Mouse (Mus musculus) liver, embryonic 12.5 days (tissue): ENCODE data around the gene Cep164. TPM values are rescaled to one million over a fixed set of nuclear protein-coding genes. Genes with fewer than 3 reads are reported as not detected.

Experiments
- ATAC-seq: fragments of 200-750 bp; cut with Nextera tagmentation; 2 replicates; pipeline ENCODE4 v1.8.0; 2017; ENCODE audit warnings: moderate number of reproducible peaks, mild to moderate bottlenecking, moderate library complexity
- H3K27ac ChIP-seq: fragments of 300-500 bp; sonication (generic); 2 replicates; pipeline ENCODE4 v1.5.1; 2016; ENCODE audit warnings: mild to moderate bottlenecking
- H3K27me3 ChIP-seq: fragments of 300-500 bp; sonication (generic); replicated peaks from 2 replicates; pipeline ENCODE4 v1.6.1; 2016; ENCODE audit warnings: mild to moderate bottlenecking, moderate library complexity
- H3K36me3 ChIP-seq: fragments of 300-500 bp; sonication (generic); 2 replicates; pipeline ENCODE4 v1.6.1; 2016; ENCODE audit warnings: mild to moderate bottlenecking, moderate library complexity
- H3K4me1 ChIP-seq: fragments of 300-500 bp; sonication (generic); 2 replicates; pipeline ENCODE4 v1.6.1; 2016
- H3K4me2 ChIP-seq: fragments of 300-500 bp; sonication (generic); 2 replicates; pipeline ENCODE4 v1.6.1; 2016; ENCODE audit warnings: mild to moderate bottlenecking, moderate library complexity
- H3K4me3 ChIP-seq: fragments of 300-500 bp; sonication (generic); 2 replicates; pipeline ENCODE4 v1.5.1; 2016; ENCODE audit warnings: mild to moderate bottlenecking, moderate library complexity
- H3K9ac ChIP-seq: fragments of 300-500 bp; sonication (generic); 2 replicates; pipeline ENCODE4 v1.6.1; 2016; ENCODE audit warnings: mild to moderate bottlenecking, moderate library complexity
- H3K9me3 ChIP-seq: fragments of 300-500 bp; sonication (generic); replicated peaks from 2 replicates; pipeline ENCODE4 v1.6.1; 2016; ENCODE audit warnings: mild to moderate bottlenecking, moderate library complexity
- WGBS: fragments of 180-500 bp; shearing (Covaris S2); methylation state at CpG from one replicate; pipeline ENCODE4 v1.1.7; 2016; ENCODE audit not compliant: insufficient replicate concordance; 5-methylcytosine and 5-hydroxymethylcytosine counted together
- polyA plus RNA-seq: library from polyadenylated mRNA; unstranded; fragments of >200 nt; fragmentation: Nextera tagmentation; extraction: Ambion mirVana; gene quantifications from 2 replicates; pipeline ENCODE4 v1.2.1, GENCODE M21; 2016

Gene Cep164
- polyA plus RNA-seq, 1 experiment from 2014 or later = 6.2 TPM

GRCm38 (mm10) chr9:45803070-45803774, 25.3 kb downstream of the Cep164 start:
- 59% methylated on average over 21 of the region's 21 CpGs for WGBS
- H3K4me1 ChIP-seq = peaks cover 33% of the 10 kb centered on the region
- peak; percentile 95 for ATAC-seq
- peaks cover 37% of the 10 kb centered on the region for H3K36me3 ChIP-seq
- H3K27me3 ChIP-seq = 0 out of 2 replicates have a peak, but pooled peaks cover 4% of the 10 kb centered on the region
- peak overlapping the region; percentile 90 for H3K27ac ChIP-seq
- H3K9ac ChIP-seq = peak overlapping the region; percentile 40; the same call in 1 of the 2 replicates
- H3K4me2 ChIP-seq = peak overlapping the region; percentile 62
- peak overlapping the region; percentile 18 for H3K4me3 ChIP-seq
- H3K9me3 ChIP-seq = no peaks in the 10 kb centered on the region

GRCm38 (mm10) chr9:45799402-45799801, 29.1 kb downstream of the Cep164 start:
- WGBS = 81% methylated on average over 8 of the region's 8 CpGs
- H3K9me3 ChIP-seq = no peaks in the 10 kb centered on the region
- H3K4me3 ChIP-seq = no peak overlapping the region
- no peak overlapping the region for H3K27ac ChIP-seq
- ATAC-seq = no peak
- peaks cover 17% of the 10 kb centered on the region for H3K36me3 ChIP-seq
- no peak overlapping the region for H3K9ac ChIP-seq
- no peak overlapping the region for H3K4me2 ChIP-seq
- H3K4me1 ChIP-seq = peaks cover 42% of the 10 kb centered on the region
- H3K27me3 ChIP-seq = 0 out of 2 replicates have a peak, but pooled peaks cover 3% of the 10 kb centered on the region

DNA sequence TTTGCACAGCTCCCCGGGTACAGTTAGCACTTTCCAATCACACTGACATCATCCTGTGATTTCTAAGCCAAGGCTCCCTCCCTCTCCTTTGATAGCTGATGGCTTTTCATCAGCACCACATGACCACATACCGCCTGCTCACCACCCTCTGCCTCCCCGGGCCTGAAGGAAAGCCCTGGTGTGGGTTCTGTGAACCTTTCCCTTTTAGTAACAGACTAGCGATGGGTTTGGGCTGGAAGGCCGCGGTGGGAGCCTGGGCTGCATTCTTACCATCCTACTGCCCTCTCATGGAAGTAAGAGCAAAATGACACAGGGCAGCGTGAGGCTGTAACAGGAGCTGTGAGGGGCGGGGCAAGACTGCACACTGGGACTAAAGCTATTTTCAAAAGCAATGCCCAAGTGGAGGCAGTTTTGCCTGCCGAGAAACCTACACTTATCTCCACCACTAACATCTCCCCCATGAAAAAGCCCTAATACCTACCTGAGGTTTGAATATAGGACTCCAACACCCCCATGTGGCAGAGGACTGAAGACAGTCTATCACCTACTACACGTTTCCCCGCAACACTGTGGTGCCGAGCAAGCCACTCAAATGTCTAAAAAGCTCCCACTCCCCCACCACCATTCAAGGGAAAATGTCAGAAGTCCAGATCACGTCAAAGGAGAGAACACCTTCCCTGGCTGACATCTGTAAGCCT, 29.9 kb downstream of the Cep164 start:
- 35% methylated on average over 13 of the region's 13 CpGs for WGBS
- no peak overlapping the region for H3K4me3 ChIP-seq
- no peaks in the 10 kb centered on the region for H3K9me3 ChIP-seq
- 0 out of 2 replicates have a peak, but pooled peaks cover 3% of the 10 kb centered on the region for H3K27me3 ChIP-seq
- H3K27ac ChIP-seq = no peak overlapping the region
- ATAC-seq = no peak
- H3K9ac ChIP-seq = no peak overlapping the region
- H3K36me3 ChIP-seq = peaks cover 14% of the 10 kb centered on the region
- H3K4me2 ChIP-seq = no peak overlapping the region
- peaks cover 34% of the 10 kb centered on the region for H3K4me1 ChIP-seq

DNA sequence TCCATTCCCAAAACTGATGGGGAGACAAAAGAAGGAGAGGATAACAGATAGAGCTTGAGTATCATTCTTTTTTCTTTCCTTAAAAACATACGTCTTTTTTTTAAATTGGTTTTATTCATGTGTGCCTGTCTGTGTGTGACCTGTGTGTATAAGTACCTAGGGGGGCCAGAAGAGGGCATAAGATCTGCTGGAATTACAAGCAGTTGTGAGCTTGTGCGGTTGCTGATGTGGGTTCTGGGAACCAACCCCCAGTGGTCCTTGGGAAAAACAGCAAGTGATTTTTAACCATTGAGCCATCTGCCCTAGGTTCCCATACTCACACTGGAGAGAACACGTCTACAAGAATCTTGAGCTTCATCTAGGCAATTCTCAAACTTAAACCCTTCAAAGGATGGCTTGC, 31.2 kb downstream of the Cep164 start:
- Histone ChIP-seq H3K4me1 (peaks cover 21% of the 10 kb centered on the region), H3K27me3 (0 out of 2 replicates have a peak, but pooled peaks cover 3% of the 10 kb centered on the region), H3K9ac (no peak overlapping the region), H3K36me3 (peaks cover 14% of the 10 kb centered on the region), H3K4me2 (no peak overlapping the region), H3K27ac (no peak overlapping the region), H3K4me3 (no peak overlapping the region), H3K9me3 (no peaks in the 10 kb centered on the region)
- 71% methylated on average over 3 of the region's 3 CpGs for WGBS
- no peak for ATAC-seq

GRCm38 (mm10) chr9:45795722-45796121, 32.8 kb downstream of the Cep164 start:
- ATAC-seq = no peak
- Histone ChIP-seq H3K27ac (no peak overlapping the region), H3K4me3 (no peak overlapping the region), H3K27me3 (0 out of 2 replicates have a peak, but pooled peaks cover 3% of the 10 kb centered on the region), H3K4me2 (no peak overlapping the region), H3K36me3 (0 out of 2 replicates have a peak, but pooled peaks cover 4% of the 10 kb centered on the region), H3K9me3 (no peaks in the 10 kb centered on the region), H3K4me1 (peaks cover 18% of the 10 kb centered on the region), H3K9ac (no peak overlapping the region)
- 67% methylated on average over 5 of the region's 5 CpGs for WGBS

GRCm38 (mm10) chr9:45793697-45794096, 34.8 kb downstream of the Cep164 start:
- no peak for ATAC-seq
- WGBS = 75% methylated on average over 6 of the region's 6 CpGs
- H3K27ac ChIP-seq = no peak overlapping the region
- H3K4me1 ChIP-seq = peaks cover 17% of the 10 kb centered on the region
- no peak overlapping the region for H3K4me2 ChIP-seq
- no peak overlapping the region for H3K4me3 ChIP-seq
- no peak overlapping the region for H3K9ac ChIP-seq
- H3K27me3 ChIP-seq = 0 out of 2 replicates have a peak, but pooled peaks cover 3% of the 10 kb centered on the region
- H3K9me3 ChIP-seq = no peaks in the 10 kb centered on the region
- H3K36me3 ChIP-seq = 0 out of 2 replicates have a peak, but pooled peaks cover 4% of the 10 kb centered on the region

DNA sequence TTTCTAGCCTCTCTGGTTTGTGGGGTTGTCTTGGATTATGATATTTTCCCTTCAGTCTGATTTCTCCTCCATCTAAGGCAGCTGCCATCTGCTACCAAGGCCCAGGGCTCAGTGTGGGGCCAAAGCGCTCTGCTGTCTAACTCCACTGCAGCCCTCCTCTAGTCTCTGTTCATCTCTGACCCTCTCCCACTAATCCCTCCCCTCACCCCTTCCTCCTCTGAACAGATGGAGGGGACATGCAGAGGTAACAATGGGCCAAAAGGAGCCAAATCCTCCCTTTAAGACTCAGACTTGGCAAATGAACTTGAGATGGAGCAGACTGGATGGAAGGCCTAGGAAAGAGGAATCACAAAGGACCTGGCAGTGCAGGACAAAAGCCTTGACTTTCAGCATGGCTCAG, 36.3 kb downstream of the Cep164 start:
- H3K27ac ChIP-seq = no peak overlapping the region
- no peak for ATAC-seq
- WGBS = 91% methylated on average over 1 of the region's 1 CpGs

GRCm38 (mm10) chr9:45791456-45792142, 36.9 kb downstream of the Cep164 start:
- no peak overlapping the region for H3K9ac ChIP-seq
- no peak overlapping the region for H3K4me3 ChIP-seq
- no peak overlapping the region for H3K4me2 ChIP-seq
- H3K4me1 ChIP-seq = peaks cover 28% of the 10 kb centered on the region
- H3K27me3 ChIP-seq = no peaks in the 10 kb centered on the region
- 0 out of 2 replicates have a peak, but pooled peaks cover 4% of the 10 kb centered on the region for H3K36me3 ChIP-seq
- H3K27ac ChIP-seq = no peak overlapping the region
- 64% methylated on average over 8 of the region's 8 CpGs for WGBS
- no peaks in the 10 kb centered on the region for H3K9me3 ChIP-seq
- ATAC-seq = no peak

More for the DNA sequence above, 36.3 kb downstream of the Cep164 start:
- H3K4me3 ChIP-seq = no peak overlapping the region
- H3K9me3 ChIP-seq = no peaks in the 10 kb centered on the region
- H3K4me1 ChIP-seq = peaks cover 23% of the 10 kb centered on the region
- H3K4me2 ChIP-seq = no peak overlapping the region
- H3K27me3 ChIP-seq = no peaks in the 10 kb centered on the region
- no peak overlapping the region for H3K9ac ChIP-seq
- 0 out of 2 replicates have a peak, but pooled peaks cover 4% of the 10 kb centered on the region for H3K36me3 ChIP-seq

- peak; percentile 75 for ATAC-seq
- H3K9ac ChIP-seq = no peak overlapping the region
- peaks cover 5% of the 10 kb centered on the region; the same call in 1 of the 2 replicates for H3K36me3 ChIP-seq
- no peak overlapping the region for H3K4me2 ChIP-seq
- peaks cover 21% of the 10 kb centered on the region for H3K4me1 ChIP-seq
- H3K4me3 ChIP-seq = no peak overlapping the region
- H3K9me3 ChIP-seq = no peaks in the 10 kb centered on the region
- H3K27me3 ChIP-seq = 0 out of 2 replicates have a peak, but pooled peaks cover 5% of the 10 kb centered on the region
- H3K27ac ChIP-seq = peak overlapping the region; percentile 4; the same call in 1 of the 2 replicates
- 42% methylated on average over 5 of the region's 5 CpGs for WGBS
Observed at GRCm38 (mm10) chr9:45788405-45788804, 40.1 kb downstream of the Cep164 start.

- H3K36me3 ChIP-seq = peaks cover 5% of the 10 kb centered on the region; the same call in 1 of the 2 replicates
- no peak overlapping the region for H3K4me2 ChIP-seq
- no peaks in the 10 kb centered on the region for H3K9me3 ChIP-seq
- no peak overlapping the region for H3K27ac ChIP-seq
- H3K9ac ChIP-seq = no peak overlapping the region
- H3K27me3 ChIP-seq = 0 out of 2 replicates have a peak, but pooled peaks cover 5% of the 10 kb centered on the region
- WGBS = 61% methylated on average over 6 of the region's 6 CpGs
- no peak overlapping the region for H3K4me3 ChIP-seq
- peak; percentile 48; the same call in 1 of the 2 replicates for ATAC-seq
- peaks cover 21% of the 10 kb centered on the region for H3K4me1 ChIP-seq
Observed at GRCm38 (mm10) chr9:45787547-45787946, 40.9 kb downstream of the Cep164 start.

GRCm38 (mm10) chr9:45787071-45787470, 41.4 kb downstream of the Cep164 start:
- Histone ChIP-seq H3K4me1 (peaks cover 21% of the 10 kb centered on the region), H3K36me3 (peaks cover 5% of the 10 kb centered on the region; the same call in 1 of the 2 replicates), H3K4me3 (no peak overlapping the region), H3K9ac (no peak overlapping the region), H3K9me3 (no peaks in the 10 kb centered on the region), H3K4me2 (no peak overlapping the region), H3K27ac (no peak overlapping the region), H3K27me3 (0 out of 2 replicates have a peak, but pooled peaks cover 5% of the 10 kb centered on the region)
- no peak for ATAC-seq
- 84% methylated on average over 8 of the region's 8 CpGs for WGBS
